Mouse (Mus musculus) B cell, adult 2 months (primary cell): ENCODE data around the gene Tspan32.

Source experiments
- DNase-seq, 2 experiments: peaks; one replicate each; pipeline ENCODE4 v3.0.0; 2022

Tspan32 gene

DNA sequence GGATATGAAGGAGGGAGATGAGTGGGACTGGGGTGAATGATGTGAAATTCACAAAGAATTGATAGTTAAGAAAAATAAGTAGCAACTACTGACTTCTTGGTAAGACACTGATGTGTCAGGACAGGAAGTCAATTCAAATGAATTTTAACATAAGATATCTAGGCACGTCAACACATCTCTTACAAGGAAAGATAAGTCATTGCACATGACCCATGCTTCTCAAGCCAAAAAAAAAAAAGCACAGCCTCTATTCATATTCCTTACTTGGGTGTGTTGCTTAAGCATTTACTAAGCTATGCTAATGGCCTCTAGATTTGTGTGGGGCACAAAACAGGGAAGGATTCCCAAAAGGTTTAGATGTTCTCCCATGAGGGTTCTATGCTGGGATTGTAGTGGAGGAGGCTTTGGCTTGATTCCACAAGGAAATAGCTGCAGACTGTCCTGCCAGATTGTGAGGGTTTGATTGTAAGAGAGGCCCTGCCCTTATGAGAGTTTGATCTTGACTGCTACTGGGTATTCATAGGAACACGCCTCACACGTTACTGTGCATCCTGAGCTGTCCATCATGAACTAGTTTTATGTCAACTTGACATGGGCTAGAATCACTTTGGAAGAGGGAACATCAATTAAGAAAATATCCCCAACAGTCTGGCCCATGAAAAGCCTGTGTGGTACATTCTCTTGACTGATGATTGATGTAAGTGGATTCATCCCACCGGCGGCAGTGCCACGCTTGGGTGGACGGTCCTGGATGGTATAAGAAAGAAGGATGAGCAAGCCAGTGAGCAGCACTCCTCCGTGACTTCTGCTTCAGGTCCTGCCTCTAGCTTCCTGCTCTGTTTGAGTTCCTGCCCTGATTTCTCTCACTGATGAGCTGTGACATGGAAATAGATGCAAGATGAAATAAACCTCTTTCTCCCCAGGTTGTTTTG is 29.9 kb downstream of the Tspan32 start:
- DNase-seq = no peak

DNA sequence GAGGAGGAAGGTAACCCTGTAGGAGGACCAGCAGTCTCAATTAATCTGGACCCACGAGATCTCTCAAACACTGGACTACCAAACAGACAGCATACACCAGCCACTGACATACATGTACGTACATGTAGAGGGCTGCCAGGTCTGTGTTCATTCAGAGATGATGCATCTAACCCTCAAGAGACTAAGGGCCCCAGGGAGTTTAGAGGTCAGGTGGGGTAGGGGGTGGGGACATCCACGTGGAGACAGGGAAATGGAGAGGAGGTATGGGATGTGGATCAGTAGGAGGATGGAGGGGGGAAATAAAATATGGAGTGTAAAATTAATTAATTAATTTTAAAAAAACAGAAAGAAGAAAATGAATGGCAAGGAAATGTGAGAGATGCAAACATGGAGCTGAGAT is 31.9 kb downstream of the Tspan32 start:
- peak in 1 of 2 experiments; percentile 57 for DNase-seq

DNA sequence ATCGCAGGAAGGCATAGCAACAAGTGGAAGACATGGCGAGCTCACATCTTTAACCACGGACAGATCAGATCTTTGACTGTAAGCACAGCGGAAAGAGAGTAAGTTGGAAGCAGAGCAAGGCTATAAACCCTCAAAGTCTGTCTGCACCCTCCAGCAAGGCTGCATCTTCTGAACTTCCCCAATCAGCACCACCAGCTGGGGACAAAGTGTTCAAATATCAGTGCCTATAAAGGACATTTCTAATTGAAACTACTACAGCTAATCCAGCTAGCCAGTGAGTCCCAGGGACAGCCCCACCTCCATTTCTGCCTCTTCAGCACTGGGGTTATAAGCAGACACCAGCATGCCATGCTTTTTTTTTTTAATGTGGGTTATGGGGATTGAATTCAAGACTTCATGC is 32.5 kb downstream of the Tspan32 start:
- peak in 1 of 2 experiments; percentile 33 for DNase-seq

DNA sequence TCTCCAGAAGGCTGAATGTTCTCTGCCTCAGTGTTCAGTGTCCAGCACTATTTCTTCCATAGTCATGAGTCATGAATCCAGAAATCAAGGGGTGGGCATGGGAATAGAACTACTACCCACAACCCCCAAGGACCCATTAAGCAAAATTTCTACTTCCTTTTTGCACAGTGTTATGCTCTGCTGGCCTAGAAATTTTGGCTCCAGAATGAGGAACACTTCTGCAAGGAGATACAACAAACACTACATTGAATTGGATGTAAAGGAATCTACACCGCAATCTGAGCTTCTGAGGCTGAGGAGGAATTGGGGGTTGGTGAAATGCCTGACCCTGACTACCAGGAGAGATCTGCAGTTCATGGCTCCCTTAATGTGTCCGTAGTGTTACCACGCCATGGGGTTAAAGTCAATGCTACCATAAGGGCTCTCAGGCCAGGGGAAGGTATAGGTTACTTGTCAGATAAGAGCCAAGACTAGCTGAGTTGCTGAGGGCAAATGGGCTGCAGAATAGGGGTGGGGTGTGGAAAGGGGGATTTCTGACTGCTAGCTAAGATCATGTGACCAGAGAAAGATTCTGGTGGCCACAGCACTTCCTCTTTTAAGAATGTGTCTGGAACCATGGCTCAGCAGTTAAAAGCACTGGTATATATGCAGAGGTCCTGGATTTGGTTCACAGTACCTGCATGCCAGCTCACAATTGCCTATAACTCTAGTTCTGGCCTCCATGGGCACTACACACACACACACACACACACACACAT is 33.5 kb downstream of the Tspan32 start:
- peak; percentile 68 to 75 for DNase-seq

DNA sequence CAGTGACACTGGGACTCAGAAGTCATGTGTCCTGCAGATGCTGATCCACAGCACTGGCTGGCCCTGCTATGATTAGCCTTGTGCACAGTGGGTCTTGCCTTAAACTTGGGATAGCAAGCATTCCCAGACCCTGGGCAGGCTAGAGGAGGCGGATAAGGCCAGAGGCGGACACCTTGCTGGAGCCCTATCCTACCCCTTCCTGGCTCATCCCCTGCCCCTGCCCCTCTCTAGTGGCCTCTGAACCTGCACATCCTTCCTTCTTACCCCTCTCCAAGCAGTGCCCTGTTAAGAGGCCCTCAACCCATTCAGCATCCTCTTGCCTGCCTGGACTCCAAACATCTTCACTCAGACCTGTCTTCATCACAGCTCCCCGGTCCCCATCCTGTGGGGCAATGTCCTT is 35.7 kb downstream of the Tspan32 start:
- DNase-seq = no peak

DNA sequence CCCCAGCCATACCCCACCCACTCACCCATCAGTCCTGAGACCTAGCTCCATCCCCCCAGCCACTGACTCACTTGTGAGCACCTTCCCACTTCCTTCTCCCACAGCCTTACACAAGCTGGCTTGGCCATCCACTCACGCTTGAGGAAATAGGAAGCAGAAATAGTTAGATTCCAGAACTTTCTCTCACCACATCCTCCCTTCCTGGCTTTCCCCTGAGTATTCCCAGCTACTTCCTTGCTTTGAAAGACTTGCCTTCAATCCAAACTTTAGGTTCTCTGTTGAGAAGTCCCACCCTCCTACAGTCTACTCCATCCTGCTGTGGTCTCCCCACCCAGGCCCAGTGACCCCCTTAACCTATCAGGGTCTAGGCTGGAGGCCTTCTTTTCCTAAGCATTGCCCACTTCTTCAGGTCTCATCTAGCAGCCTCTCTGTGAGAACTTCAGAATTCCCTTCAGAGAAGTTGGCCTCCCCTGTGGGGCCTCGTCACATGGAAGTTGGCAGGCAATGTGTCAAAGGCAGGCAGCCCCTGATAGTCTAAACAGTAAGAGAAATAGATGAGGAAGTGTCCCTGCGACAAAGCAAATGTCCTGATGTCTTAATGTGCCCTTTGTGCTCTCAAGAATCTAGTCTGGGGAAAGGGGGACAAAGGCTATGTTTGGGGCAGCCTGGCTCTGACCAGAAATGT is 36.4 kb downstream of the Tspan32 start:
- no peak for DNase-seq

DNA sequence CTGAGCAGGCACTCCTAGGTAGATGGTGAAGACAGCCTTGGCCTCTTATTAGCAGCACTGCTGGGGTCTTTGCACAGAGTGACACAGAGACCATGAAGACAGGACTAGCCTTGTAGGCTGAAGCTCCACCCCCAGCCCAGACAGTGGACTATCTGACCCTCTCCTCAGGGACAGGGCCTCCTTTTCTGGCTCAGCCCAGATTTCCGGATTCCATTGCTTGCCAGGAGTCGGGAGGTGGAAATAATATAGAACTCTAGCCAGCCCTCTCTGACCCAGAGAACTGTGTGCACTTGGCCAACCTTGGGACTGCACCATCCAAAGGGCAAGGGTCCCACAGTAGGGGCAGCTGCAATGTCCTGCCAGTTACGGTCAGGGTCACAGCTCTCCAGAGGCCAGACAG is 37.2 kb downstream of the Tspan32 start:
- DNase-seq = no peak

DNA sequence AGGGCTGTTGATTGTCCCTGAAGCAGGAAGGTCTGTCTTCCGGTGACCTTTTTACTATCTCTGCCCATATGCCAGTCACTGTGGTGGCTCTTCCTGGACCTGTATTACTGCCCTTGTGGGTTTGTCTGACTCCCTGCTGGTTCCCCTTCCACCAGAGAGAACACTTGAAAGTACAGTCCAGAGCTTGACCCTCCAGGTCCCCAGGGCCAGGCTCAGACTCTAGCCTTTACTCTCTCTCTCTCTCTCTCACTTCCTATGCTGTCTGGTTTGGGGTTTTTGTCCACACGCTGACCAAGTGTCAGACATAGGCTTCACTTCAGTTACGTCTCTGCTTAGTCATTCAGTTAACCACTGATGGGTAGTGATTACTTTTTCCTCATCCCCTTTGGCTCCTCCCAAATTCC is 38.1 kb downstream of the Tspan32 start:
- no peak for DNase-seq

DNA sequence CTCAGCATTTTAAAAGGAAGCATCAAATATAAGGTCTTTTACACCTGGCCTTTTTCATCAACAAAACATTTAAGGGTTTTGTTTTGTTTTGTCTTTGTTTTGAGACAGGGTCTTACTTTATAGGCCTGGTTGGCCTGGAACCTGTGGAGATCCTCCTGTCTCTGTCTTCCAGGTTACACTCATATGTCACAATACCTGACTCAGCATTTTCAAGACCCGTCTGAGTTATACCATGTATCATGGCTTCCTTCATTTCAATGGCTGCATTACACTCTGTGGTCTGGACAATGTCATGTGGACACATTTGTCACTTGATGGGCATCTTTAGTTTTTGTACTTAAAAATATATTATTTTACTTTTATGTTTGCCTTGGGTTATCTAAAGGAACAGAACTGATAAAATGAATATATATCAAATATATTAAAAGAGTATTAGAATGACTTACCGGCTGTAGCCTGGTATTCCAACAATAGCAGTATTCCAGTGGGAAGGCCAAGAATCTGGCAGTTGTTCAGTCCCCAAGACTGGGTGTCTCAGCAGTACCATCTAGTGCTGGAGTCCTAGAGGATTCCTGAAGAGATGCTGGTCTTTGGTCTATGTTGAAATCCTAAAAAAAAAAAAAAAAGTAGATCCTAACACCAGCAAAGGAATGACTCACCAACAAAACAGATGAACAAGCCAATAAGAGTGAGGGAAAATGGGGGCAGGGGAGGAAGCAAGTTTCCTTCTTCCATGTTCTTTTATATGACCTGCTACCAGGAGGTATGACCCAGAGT is 39.4 kb downstream of the Tspan32 start:
- DNase-seq = no peak

DNA sequence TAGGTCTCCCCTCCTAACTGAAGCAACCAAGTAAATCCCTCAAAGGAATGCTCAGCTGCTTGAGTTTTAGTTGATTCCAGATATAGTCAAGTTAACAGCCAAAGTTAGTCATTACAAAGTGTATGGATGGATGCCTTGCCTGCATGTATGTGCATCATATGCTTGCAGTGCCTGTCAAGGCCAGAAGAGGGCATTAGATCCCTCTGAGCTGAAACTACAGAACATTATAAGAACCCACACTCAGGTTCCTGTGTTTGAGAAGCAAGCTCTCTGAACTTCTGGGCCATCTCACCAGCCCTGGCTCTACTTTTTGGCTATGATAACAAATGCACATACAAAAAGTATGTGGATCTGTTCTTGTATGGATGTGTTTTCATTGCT is 40.0 kb downstream of the Tspan32 start:
- peak; percentile 48 to 49 for DNase-seq

DNA sequence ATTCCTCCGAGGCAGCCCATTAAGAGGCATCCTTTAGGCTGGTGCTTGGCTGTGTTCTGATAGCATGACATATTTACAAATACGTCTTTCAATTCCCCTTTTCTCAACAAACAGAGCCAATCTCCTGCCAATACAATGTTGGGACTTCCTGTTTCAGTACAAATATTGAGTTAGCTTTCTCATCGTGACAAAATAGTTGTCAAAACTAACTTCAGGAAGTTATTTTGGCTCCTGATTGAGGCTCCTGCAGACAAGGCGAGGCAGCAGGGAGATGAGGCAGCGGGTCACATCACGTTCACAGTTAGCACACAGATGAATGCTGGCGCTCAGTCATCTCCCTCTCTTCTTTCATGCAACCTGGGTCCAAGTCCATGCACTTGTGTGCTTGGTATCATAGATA is 41.5 kb downstream of the Tspan32 start:
- DNase-seq = peak; percentile 45 to 48

DNA sequence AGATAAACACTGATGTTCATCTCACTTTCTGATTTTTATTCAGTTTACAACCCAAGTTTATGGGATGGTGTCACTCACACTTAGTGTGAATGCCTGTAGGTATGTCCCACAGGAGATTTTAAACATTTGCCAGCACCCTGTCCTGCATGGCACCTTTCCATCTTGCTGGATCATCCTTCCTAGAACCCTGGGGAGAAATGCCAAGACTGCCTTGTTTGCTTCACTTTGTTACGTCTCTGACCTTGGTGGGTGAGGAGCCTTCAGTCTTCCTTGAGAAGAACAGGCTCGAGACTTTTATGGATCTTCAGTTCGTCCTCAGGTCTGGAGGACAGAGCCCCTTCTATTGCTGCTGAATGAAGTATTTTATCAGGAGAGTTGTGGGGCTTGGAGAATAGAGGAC is 44.5 kb downstream of the Tspan32 start:
- no peak for DNase-seq

DNA sequence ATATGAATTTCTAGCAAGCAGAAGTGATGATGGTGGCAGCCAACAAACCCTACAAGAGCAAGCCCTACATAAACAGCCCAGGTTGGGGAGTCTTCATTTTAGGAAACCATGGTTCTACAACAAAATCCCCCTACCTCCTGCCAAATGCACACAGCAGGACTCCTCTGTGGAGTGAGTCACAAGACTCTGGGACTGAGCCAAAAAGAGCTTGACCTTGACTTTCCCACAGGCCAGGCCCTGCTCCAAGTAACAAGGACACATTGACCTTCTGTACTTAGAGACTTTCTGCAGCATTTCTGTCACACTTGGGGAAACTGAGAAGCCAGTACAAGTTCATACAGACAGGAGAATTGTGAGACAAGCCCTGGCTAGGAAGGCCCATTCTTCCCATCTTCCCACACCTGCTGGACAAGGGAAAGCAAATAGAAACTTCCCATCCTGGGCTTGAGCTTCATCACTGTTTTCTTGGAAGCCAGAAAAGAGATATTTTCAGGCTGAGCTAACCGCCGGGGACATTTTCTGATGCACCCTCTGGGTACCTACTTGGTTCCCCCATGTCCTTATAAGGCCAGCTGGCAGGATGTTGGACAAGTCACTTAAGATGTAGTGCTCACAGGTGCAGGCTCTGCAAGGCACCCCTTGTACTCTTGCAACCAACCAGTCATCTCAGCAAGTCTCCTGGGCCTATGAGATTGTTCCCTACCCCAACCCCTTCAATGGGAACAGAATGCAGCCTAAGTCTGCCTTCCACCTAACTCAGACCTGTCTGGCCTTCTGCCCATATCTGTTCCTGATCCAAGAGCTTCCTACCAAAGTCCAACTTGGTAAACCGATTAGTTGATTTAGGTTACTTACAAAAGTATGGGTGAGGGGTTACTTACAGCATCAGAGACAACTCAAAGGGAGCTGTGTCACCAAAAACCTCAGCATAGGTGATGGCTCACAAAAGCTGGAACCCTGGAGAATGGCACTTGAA is 45.3 kb downstream of the Tspan32 start:
- DNase-seq = peak; percentile 29 to 36

DNA sequence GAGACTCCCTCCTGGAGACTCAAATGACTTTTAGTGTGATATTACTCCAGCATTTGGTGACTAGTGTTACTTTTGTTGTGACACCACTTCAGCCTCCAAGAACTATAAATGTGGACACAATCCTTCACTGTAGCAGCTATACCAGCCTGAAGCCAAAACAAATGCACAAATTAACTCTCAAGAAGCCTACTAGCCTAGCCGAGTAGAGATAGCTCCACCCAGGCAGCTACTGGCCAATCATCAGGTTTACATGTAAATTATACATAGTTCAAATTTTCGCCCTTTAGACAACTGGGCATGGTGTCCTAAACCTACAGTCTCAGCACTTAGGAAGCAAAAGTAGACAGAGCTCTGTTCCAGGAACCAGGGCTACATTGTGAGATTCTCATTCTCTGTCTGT is 46.5 kb downstream of the Tspan32 start:
- DNase-seq = no peak

DNA sequence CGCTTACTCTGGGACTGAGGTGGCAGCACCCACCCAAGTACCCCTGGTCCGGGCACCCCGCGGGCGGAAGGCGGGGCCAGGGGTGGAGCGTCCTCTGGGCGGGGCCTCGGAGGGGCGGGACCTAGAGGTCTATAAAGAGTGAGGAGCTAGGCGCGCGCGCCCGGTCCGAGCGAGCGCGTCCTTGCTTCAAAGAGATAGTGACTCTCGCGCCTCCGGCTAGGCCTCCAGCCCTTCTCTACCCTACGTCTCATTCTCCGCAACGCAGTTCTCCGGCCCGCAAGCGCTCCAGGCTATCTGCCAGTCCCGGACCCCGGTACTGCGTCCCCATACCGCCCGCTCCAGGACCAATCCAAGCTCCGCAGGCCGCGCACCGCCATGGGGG is 47.8 kb downstream of the Tspan32 start, which contains the start of gene Cd81:
TSS of gene Cd81 (plus strand) at position 114 of the 382 bp plus-strand sequence.
- peak; percentile 95 for DNase-seq

DNA sequence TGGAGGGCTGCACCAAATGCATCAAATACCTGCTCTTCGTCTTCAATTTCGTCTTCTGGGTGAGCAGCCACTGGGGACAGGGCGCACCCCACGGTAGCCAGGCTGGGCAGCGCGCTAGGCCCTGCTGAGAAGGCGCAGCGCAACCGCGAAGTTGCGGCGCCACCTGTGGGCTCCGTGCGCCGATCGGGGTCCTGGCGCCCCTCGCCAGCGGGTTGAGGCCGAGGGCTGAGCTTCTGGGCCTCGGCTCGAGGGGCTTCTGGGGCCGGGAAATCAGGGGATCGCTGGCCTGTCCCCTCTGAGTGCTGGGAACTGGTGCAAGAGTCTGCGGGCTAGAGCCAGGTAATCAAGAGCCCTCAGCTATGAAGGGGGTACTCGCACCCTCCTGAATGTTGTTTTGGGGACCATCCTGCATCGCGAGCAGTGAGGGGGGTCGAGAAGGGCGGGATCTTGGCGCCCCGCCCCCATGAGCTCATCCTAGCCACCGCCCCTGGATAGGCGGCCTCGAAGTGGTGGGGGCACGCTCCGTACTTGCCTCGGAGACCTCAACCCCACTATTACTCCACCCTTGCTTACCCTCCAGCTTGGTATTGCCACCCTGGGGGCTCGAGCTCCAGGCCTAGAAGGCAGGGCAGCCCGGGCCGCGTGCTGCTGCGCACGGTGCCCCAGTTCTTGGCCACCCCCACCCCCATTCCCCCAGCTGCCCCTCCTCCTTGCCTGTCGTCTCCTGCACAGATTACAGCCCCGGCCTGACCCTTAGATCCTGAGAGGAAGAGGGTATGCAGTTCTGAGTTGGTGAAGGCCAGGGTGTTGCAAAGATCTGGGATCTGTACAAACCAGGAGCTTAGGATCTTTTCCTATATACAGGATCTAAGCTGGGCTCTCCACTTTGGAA is 48.4 kb downstream of the Tspan32 start:
- DNase-seq = peak; percentile 59 to 60

DNA sequence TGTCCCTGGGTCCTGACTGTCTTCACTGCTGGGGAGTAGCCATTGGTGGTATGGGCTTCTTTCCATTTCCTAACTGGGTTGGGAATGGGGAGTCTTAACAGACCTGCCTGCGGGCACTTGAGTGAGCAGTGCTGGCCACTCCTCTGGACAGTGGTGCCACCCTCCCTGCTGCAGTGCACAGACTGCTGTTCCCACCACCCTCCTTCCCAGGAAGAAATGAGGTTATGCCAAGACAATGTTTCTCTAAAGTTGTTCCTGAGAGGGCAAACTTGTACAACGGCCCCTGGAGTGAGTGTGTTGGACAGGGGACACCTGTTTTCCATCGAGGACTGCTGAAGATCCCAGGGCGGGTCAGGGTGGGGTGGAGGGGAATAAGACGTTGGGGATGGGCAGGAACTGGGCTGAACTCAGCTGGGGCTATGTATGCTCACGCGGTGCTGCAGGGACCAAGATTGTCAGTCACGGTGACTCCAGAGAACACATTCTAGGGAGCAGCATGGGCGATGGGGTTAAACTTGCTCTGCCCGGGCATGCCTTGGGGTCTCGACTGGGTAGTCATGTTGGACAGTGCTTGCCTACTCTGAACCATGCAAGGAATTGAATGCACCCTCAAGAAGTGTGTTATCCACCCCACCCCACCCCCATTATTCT is 49.2 kb downstream of the Tspan32 start:
- DNase-seq = no peak

DNA sequence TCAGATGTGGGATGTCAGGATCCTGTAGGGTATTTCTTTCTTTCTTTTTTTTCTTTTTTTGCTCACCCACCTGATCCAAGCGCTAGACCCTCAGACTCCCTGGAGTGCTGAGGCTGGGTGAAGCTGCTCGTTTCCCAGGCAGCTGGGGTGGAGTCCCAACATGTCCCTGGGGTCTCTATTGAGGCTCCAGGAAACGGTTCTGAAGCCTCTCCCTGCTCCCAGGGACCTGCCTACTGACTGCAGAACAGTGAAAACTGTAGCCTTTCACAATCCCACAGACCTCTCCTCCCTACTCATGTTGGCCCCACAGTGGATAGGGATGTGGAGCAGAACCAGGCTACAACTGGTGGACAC is 49.7 kb downstream of the Tspan32 start:
- DNase-seq = no peak

DNA sequence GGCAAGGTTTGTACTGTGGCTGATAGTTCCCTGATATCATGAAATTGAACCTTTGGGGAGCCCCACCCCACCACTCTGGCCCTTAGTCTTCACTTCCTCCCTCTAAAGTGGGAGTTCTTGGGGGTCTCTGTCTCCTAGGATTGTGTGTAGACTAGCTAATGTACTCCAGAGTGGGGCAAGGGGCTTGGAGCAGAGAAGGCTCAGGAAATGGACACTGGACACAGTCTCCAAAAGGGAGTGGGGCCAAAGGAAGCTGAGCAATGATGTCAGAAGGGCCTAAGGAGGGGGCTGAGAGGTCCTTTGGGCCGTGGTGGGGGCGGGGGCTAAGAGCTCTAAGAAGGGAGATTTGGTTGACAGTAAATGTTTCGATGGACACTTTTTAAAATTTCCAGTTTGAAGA is 50.2 kb downstream of the Tspan32 start:
- no peak for DNase-seq
